Mouse (Mus musculus): Measurements from ENCODE around the gene Rnf208. TPM values are rescaled to one million over a fixed set of nuclear protein-coding genes. Genes with fewer than 3 reads are reported as not detected.

Gene Rnf208
- polyA plus RNA-seq (2012; rRNA removed) = 91.0 and 95.4 TPM in 2 replicates

DNA sequence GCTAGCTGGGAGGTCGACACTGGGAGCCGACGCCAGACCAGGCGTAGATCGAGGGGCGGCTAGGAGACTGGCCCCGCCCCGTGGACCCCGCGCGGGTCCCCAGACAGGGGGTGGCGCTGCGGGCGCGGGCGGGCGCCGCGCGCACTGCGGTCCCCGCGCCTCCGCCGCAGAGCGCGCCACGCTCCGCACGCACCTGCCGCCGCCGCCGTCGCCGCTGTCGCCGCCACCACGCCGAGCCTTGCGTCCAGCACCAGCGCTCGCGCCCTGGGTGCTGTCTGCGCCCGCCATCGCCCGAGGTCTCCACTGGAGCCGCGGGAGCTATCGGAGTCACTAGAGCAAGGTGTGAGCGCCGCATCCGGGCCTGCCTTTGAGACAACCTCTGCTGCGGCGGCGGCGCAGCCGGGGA is at the start of gene Rnf208, which contains the start of gene Cysrt1:
TSS of gene Rnf208 (plus strand) at position 155 of the 406 bp plus-strand sequence.
TSS of gene Cysrt1 (minus strand) at position 352 of the 406 bp plus-strand sequence.

DNA sequence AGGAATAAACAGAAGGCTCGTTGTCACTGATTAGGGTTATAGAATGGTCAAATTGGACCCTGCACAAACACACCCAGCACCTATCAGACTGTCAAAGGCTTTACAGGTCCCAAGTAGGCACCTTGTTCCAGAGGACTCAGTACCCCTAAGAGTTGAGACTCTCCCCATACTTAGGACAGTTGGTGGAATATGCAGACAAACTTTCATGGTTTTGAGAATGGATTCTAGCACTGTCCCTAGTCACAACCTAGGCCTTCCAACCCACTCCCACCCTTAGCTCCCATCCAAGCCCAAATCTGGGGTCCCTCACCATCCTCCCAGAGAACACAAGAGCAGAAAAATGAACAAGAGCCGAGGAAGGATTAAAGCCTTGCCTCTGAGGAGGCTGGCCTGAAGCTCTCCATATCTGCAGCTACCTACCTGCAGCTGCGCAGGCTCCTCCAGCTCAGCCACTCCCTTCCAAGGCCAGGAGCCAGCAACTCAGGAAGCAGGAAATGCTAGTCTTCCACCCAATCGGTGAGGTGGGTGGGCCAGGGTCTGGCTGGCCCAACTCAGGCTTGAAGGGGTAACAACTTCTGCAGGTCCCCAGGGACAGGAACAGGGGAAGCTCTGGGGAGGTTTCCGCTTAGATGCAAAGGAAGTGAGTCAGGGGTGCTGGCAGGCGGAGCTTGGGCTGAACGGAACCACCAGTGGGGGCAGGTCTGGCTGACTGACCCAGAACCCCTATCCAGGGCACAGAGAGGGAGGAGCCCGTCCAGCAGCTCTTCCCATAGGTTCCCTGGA is 45.7 kb upstream of the Rnf208 start, which contains the start of gene Tor4a:
TSS of gene Tor4a (minus strand) at position 715 of the 783 bp plus-strand sequence.

DNA sequence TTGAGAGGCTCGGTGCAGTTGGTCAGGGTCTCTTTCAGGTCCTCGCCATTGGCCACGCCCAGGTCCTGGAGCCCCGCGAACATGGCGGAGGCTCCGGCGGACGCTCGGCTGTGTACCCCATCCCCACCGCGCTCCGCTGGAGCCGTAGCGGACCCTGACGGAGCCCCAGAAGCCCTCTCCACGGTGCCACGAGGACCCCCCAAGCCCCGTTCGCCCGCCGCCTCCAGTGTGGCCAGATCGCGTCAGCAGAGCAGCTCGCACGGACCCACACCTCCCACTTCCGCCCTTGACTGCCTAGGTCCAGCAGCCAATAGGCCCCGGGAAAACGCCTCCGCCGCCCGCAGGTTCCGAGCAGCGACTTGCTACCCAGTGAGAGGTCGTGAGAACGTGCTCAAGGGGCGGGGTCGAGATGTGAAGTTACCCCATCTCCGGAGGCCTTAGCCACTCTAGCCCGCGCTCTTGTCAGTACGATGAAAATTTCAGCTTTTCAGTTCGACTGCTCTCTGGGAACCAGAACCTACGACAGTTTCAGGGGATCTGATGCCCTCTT is 30.9 kb upstream of the Rnf208 start, which contains the start of gene Nelfb:
TSS of gene Nelfb (minus strand) at position 369 of the 550 bp plus-strand sequence.

DNA sequence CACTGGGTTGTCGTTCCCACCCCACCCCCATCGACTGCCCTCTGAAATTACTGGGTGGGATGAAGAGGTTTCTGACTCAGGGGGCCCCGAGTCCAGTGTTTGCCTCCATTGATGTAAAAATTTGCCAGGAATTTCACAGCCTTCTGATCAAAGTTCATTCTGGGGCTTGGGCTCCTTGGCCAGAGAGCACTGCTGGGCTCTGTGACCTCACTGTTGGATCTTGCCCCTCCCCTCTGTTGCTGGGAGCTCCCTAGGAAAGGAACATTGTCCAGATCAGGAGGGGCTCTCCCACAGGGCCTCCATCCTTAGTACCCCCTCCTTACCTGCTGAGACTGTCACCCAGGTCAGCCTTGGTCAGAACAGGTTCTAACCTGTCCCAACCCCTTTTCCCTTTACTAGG is 27.6 kb upstream of the Rnf208 start, which contains the start of gene Stpg3:
TSS of gene Stpg3 (minus strand) at position 194 of the 400 bp plus-strand sequence.

DNA sequence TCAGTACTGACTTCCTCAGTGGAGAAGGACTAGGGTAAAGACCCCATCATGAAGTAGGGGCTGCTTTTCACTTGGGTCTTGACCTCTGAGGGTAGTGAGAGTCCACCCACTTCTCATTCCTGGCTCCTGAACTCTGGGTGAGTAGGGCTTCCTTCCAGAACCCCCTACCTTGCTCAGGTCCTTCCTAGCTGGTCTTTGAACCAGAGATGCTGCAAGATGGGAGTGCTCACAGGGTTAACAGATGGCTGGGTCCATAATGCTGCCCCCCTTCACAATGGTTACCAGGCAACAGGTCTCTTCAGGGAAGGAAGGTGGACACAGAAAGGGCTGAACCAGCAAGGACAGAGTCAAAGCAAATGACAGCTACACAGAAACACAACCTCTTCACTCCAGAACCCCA is 23.6 kb upstream of the Rnf208 start, which contains the start of gene Fam166a:
TSS of gene Fam166a (plus strand) at position 301 of the 400 bp plus-strand sequence.

DNA sequence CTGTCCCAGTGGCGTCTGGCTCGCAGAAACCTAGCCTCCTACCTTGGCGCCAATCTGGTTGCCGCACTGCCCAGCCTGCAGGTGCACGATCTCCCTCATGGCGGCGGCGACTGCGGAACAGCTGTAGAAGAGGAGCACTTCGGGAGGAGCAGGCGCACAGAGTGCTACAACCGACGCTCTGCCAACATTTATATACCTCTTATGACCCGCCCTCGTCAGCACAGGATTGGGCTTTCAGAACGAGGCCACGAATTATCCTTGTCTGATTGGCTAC is 17.6 kb upstream of the Rnf208 start, which contains the start of gene Tubb4b:
TSS of gene Tubb4b (minus strand) at position 211 of the 274 bp plus-strand sequence.

DNA sequence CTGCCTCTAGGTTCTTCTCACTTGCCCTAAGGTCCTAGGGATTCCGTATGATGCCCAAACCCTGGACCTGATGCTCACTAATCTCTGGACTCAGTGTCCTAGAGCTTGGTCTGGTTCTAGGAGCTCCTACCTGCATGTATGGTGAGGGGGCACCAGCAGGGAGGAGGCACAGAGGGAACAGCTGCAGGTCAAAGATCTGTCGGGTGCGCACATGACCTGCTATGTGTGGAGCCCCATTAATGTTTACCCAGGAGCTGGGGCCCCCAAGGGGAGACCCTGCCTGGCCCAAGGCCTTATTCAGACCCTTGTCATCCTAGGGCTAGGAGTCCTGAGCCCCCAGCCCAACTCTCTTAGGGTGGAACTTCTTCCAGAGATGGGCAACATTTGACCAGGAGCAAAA is 8.0 kb upstream of the Rnf208 start, which contains the start of gene Slc34a3:
TSS of gene Slc34a3 (minus strand) at position 315 of the 400 bp plus-strand sequence.

DNA sequence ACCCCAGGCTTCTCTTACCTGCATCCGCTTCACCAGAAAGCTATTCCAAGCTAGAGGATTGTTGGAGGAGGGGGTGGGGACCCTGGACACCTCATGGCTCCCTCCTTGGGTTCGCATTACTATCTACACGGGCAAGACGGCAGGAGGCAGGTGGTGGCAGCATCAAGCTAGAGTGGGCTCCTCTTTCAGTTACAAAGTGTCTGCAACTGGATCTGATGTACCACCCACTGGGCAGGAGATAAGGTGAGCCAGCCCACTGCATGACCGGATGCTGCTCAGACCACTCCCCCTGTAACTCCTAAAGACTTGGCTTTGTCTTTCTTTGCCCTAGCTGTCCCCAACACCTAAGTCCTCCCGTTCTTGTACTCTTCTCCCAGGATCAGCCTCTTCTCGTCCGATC is 5.4 kb upstream of the Rnf208 start, which contains the start of gene Rnf224:
TSS of gene Rnf224 (minus strand) at position 174 of the 400 bp plus-strand sequence.

DNA sequence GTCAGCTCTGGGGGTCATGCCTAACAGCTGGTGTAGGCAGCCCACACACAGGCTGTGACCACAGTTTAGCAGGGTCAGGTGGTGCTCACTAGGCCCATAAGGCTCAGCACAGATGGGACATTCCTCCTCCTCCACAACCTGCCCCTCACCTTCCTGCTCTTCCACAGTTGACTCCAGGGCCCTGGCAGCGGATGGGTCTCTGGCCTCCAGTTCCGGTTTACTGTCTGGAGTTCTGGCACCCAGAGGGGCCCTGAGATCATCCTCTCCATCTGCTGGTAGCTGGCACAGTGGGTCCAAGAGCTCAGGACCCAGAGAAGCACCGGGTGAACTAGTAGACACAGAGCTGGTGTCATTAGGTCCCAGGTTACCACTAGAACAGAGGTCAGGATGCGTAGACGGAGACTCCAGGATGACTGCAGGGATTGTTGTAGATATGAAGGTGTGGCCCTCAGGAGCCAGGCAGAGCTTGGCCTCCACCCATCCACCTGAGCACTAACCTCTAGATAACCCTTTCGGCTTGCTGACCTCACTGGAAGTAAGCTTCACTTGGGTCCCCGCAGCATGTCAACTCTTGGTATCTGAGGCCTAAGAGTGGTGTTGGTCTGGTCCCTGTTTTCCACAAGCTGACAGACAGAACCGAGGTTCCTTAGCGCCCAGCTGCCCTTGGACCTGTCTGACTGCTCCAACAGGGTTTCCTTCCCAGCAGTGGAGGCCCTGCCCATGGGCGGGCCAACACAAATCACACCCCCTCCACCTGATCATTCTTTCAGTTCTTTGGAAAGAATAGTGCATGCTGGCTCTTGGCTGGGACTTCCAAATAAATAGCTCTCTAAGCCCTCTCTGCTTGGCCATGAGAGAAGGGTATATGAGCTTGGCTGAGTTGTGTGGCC is 4.4 kb downstream of the Rnf208 start, which contains the start of gene AL732309.1:
TSS of gene AL732309.1 (minus strand) at position 681 of the 890 bp plus-strand sequence.

DNA sequence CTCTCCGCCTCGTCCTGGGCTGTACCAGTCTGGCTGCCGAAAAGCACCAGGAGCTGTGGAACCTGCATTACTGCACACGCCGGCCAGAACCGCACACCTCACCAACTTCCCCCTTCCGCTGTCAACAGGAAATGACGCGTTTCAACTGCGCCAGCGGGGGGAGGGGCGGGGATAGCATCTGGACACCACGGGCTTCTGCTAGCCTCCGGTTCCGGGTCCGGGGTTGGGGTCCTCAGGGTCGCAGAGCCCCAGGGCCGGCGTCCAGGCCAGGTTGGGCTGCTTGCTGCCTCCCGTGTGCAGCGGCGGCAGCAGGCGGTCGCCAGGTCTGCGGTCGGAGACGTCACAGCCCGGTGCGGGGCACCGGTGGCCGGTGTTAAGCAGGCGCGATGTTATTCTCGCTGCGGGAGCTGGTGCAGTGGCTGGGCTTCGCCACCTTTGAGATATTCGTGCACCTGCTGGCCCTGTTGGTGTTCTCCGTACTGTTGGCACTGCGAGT is 13.3 kb downstream of the Rnf208 start, which contains the start of gene Tmem203:
TSS of gene Tmem203 (plus strand) at position 156 of the 496 bp plus-strand sequence.

DNA sequence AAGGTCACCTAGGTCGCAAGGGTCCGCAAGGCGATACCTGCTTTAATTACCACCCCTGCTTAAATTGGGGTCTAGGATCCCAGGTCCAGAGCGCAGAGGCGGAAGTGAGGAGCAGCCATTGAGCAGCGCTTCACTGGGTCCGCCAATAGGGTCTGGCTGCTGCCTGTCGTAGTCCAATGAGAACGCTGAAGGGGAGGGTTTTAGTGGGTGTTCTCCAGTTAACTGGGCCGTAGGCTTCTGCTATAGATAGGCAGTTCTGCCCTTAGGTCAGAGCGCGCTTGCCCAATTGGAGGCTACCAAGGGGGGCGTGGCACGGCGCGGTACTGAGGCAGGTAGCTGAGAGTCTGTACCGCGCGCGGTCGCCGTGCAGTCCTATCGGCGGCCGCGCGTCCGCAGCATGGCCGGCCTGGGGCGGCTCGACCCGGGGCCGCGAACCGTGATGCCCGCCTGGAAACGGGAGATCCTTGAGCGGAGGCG is 20.3 kb downstream of the Rnf208 start, which contains the start of gene Tprn:
TSS of gene Tprn (plus strand) at position 328 of the 477 bp plus-strand sequence.

DNA sequence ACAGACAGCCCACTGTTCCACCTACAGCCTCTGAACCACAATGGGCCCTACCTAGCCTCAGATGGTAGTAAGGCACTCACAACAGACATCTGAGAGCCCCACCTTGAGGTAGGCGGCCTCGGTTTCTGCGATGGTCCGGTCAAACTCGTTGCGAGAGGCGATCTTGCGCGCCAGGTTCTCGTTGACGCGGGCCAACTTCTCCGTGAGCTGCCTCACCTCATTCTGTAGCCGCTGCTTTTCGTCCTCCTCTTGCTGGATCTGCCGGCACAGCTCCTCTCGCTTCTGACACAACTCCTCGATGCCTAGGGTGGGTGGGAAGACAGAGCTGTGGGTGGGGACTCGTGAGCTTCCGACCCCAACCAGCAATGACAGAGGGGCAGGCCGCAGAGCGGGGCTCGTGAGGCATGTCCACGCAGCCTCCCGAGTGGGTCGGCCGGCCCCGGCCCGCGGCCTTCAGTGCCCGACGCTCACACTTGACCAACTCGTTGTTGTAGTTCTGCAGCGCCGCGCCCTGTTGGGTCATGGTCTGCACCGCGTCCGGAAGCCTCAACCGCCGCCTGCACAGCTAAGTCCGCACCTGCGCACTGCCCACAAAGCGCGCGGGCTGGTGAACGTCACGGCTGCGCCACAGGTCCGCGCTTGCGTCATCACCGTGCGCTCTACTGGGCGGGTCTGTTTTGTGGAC is 29.9 kb downstream of the Rnf208 start, which contains the start of the genes Ssna1 and Anapc2:
TSS of gene Ssna1 (minus strand) at position 612 of the 685 bp plus-strand sequence.
TSS of gene Anapc2 (plus strand) at position 652 of the 685 bp plus-strand sequence.

DNA sequence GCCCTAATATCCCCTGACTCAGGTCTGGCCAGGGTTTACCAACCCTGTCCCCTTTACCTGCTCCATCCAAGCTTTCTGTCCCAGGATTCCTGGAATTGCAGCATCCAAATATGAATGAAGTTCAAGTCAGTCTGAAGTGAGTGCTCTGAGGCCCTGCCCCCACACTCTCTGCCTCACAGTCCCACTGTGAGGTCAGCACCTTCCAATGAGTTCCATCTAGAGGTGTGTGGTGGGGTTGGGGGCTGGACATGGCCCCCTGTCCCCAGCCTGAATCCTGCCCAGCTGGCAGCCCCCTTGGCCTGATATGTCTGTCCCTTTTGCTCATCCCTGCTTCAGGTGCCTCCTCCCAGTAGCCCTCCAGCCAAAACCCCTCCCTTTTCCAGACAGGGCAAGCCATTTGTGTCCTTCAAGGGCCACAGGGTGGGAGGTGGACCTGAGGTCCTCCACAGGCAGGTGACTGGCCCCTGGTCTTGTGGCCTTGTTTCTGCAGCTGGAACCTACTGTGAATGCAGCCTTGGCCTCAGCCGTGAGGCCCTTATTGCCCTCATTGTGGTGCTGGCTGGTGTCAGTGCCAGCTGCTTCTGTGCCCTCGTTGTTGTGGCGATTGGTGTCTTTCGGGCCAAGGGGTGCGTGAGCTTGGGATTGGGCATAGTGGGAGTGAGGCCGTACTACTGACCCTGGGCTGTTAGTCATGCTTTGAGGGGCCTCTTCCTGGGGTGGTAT is 46.0 kb downstream of the Rnf208 start, which contains the start of gene Tmem210:
TSS of gene Tmem210 (plus strand) at position 219 of the 723 bp plus-strand sequence.

DNA sequence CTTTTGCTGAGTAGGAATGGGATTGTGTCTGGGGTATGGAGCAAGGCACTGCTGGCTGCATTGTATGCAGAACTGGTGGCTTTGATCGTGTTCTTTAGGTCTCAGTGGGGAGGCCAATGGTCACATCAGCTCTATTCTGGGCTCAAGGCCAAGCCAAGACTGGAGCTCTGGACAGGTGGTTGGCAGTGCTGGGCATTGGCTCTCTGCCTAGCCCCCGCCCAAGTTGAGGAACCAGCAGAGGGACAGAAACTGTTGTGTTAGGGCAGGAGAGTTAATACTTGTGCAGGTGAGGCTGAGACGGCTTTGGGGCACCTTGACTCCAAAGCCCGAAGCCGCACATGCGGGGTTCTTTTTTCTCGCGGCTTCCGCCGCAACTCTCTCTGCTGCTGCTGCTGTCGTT is 47.6 kb downstream of the Rnf208 start, which contains the start of gene Lrrc26:
TSS of gene Lrrc26 (plus strand) at position 265 of the 400 bp plus-strand sequence.

Other genes starting within 250 kb of the Rnf208 start
- gene Nsmf, start 187.9 kb upstream of the Rnf208 start, polyA plus RNA-seq (2012; rRNA removed) = 192 and 216 TPM in 2 replicates
- 0.07 TPM in 1 of 2 replicates, not detected in the other for gene Entpd8, start 162.0 kb upstream of the Rnf208 start, polyA plus RNA-seq (2012; rRNA removed)
- gene Noxa1, start 147.1 kb upstream of the Rnf208 start, polyA plus RNA-seq (2012; rRNA removed) = 0.24 TPM in 1 of 2 replicates, not detected in the other
- 37.0 and 53.2 TPM in 2 replicates for gene Nrarp, start 61.5 kb upstream of the Rnf208 start, polyA plus RNA-seq (2012; rRNA removed)
- 1.8 and 2.2 TPM in 2 replicates for gene Tor4a, start 45.4 kb upstream of the Rnf208 start, polyA plus RNA-seq (2012; rRNA removed)
- gene Nelfb, start 30.8 kb upstream of the Rnf208 start, polyA plus RNA-seq (2012; rRNA removed) = 79.8 and 89.6 TPM in 2 replicates
- gene Stpg3, start 27.6 kb upstream of the Rnf208 start, polyA plus RNA-seq (2012; rRNA removed) = not detected in 2 replicates
- gene Fam166a, start 23.5 kb upstream of the Rnf208 start, polyA plus RNA-seq (2012; rRNA removed) = 0.13 and 0.33 TPM in 2 replicates
- 415 and 443 TPM in 2 replicates for gene Tubb4b, start 17.6 kb upstream of the Rnf208 start, polyA plus RNA-seq (2012; rRNA removed)
- gene Slc34a3, start 7.9 kb upstream of the Rnf208 start, polyA plus RNA-seq (2012; rRNA removed) = not detected in 2 replicates
- gene Rnf224, start 5.5 kb upstream of the Rnf208 start, polyA plus RNA-seq (2012; rRNA removed) = not detected in 2 replicates
- 0.06 and 0.34 TPM in 2 replicates for gene Cysrt1, start 197 bp downstream of the Rnf208 start, polyA plus RNA-seq (2012; rRNA removed)
- gene AL732309.1, start 4.6 kb downstream of the Rnf208 start, polyA plus RNA-seq (2012; rRNA removed) = 16.3 and 16.9 TPM in 2 replicates
- gene Tmem203, start 13.2 kb downstream of the Rnf208 start, polyA plus RNA-seq (2012; rRNA removed) = 24.3 and 25.3 TPM in 2 replicates
- 9.4 and 10.5 TPM in 2 replicates for gene Tprn, start 20.4 kb downstream of the Rnf208 start, polyA plus RNA-seq (2012; rRNA removed)
- 122 and 127 TPM in 2 replicates for gene Ssna1, start 30.2 kb downstream of the Rnf208 start, polyA plus RNA-seq (2012; rRNA removed)
- gene Anapc2, start 30.2 kb downstream of the Rnf208 start, polyA plus RNA-seq (2012; rRNA removed) = 121 and 122 TPM in 2 replicates
- not detected in 2 replicates for gene Tmem210, start 45.9 kb downstream of the Rnf208 start, polyA plus RNA-seq (2012; rRNA removed)
- gene Lrrc26, start 47.7 kb downstream of the Rnf208 start, polyA plus RNA-seq (2012; rRNA removed) = 0.08 TPM in 1 of 2 replicates, not detected in the other
- gene Grin1, start 76.9 kb downstream of the Rnf208 start, polyA plus RNA-seq (2012; rRNA removed) = 23.9 and 26.6 TPM in 2 replicates
- 28.2 and 34.0 TPM in 2 replicates for gene Man1b1, start 90.1 kb downstream of the Rnf208 start, polyA plus RNA-seq (2012; rRNA removed)
- 48.1 and 51.1 TPM in 2 replicates for gene Dpp7, start 114.1 kb downstream of the Rnf208 start, polyA plus RNA-seq (2012; rRNA removed)
- gene Uap1l1, start 123.4 kb downstream of the Rnf208 start, polyA plus RNA-seq (2012; rRNA removed) = 4.2 and 6.0 TPM in 2 replicates
- gene Sapcd2, start 130.1 kb downstream of the Rnf208 start, polyA plus RNA-seq (2012; rRNA removed) = 29.5 and 39.5 TPM in 2 replicates
- gene Entpd2, start 153.6 kb downstream of the Rnf208 start, polyA plus RNA-seq (2012; rRNA removed) = 2.0 and 3.8 TPM in 2 replicates
- gene Npdc1, start 157.1 kb downstream of the Rnf208 start, polyA plus RNA-seq (2012; rRNA removed) = 585 and 599 TPM in 2 replicates
- gene Fut7, start 181.0 kb downstream of the Rnf208 start, polyA plus RNA-seq (2012; rRNA removed) = 0.39 and 0.44 TPM in 2 replicates
- gene Abca2, start 186.4 kb downstream of the Rnf208 start, polyA plus RNA-seq (2012; rRNA removed) = 43.4 and 48.8 TPM in 2 replicates
- 0.74 and 1.3 TPM in 2 replicates for gene Clic3, start 214.6 kb downstream of the Rnf208 start, polyA plus RNA-seq (2012; rRNA removed)
- 122 and 124 TPM in 2 replicates for gene Paxx, start 218.8 kb downstream of the Rnf208 start, polyA plus RNA-seq (2012; rRNA removed)
- gene Ptgds, start 227.8 kb downstream of the Rnf208 start, polyA plus RNA-seq (2012; rRNA removed) = 65.0 and 127 TPM in 2 replicates